Mouse (Mus musculus): ENCODE measurements at regions not wholly inside any gene's neighbourhood (a gene's known extent, or its start where the extent isn't known, plus 50 kb on each side); places are given as distances from the start of the nearest gene placed in this dataset.

GRCm38 (mm10) chr7:129941311-129942029, 349.8 kb downstream of the Wdr11 start:
- H3K27ac ChIP-seq (ENCODE audit: control insufficient read depth, insufficient read depth, low read depth, low read length), result no peak overlapping the region
- no peaks in the 10 kb centered on the region for H3K27me3 ChIP-seq (ENCODE audit: control insufficient read depth, insufficient read depth, low read length)
- H3K4me1 ChIP-seq (ENCODE audit: control insufficient read depth, insufficient read depth, low read length), result peaks cover 3% of the 10 kb centered on the region; the same call in 1 of the 2 replicates
- TF ChIP-seq POLR2A (IDR thresholded peaks at IDR 0.05; ENCODE audit: control insufficient read depth, low read depth, low read length) (no peak), CTCF (IDR thresholded peaks at IDR 0.05; ENCODE audit: control insufficient read depth, insufficient read depth, insufficient replicate concordance, low read depth, low read length) (no peak)
- no peaks in the 10 kb centered on the region for H3K36me3 ChIP-seq (ENCODE audit: control insufficient read depth, insufficient read depth, low read length)
- H3K4me3 ChIP-seq (ENCODE audit: control insufficient read depth, low read depth, low read length), result no peak overlapping the region

GRCm38 (mm10) chr7:129948613-129949110, 357.0 kb downstream of the Wdr11 start:
- Histone ChIP-seq H3K27me3 (ENCODE audit: control insufficient read depth, insufficient read depth, low read length) (no peaks in the 10 kb centered on the region), H3K4me3 (ENCODE audit: control insufficient read depth, low read depth, low read length) (no peak overlapping the region), H3K27ac (ENCODE audit: control insufficient read depth, insufficient read depth, low read depth, low read length) (no peak overlapping the region), H3K36me3 (ENCODE audit: control insufficient read depth, insufficient read depth, low read length) (no peaks in the 10 kb centered on the region), H3K4me1 (ENCODE audit: control insufficient read depth, insufficient read depth, low read length) (no peaks in the 10 kb centered on the region)
- TF ChIP-seq POLR2A (IDR thresholded peaks at IDR 0.05; ENCODE audit: control insufficient read depth, low read depth, low read length) (no peak), CTCF (IDR thresholded peaks at IDR 0.05; ENCODE audit: control insufficient read depth, insufficient read depth, insufficient replicate concordance, low read depth, low read length) (peak; percentile 58; the same call in 1 of the 2 replicates)

- H3K36me3 ChIP-seq (ENCODE audit: control insufficient read depth, insufficient read depth, low read length), result no peaks in the 10 kb centered on the region
- no peaks in the 10 kb centered on the region for H3K27me3 ChIP-seq (ENCODE audit: control insufficient read depth, insufficient read depth, low read length)
- no peak overlapping the region for H3K4me3 ChIP-seq (ENCODE audit: control insufficient read depth, low read depth, low read length)
- no peak overlapping the region for H3K27ac ChIP-seq (ENCODE audit: control insufficient read depth, insufficient read depth, low read depth, low read length)
- H3K4me1 ChIP-seq (ENCODE audit: control insufficient read depth, insufficient read depth, low read length), result no peaks in the 10 kb centered on the region
- no peak for TF ChIP-seq POLR2A (IDR thresholded peaks at IDR 0.05; ENCODE audit: control insufficient read depth, low read depth, low read length)
- no peak for TF ChIP-seq CTCF (IDR thresholded peaks at IDR 0.05; ENCODE audit: control insufficient read depth, insufficient read depth, insufficient replicate concordance, low read depth, low read length)
These were observed 358.8 kb downstream of the Wdr11 start for GRCm38 (mm10) chr7:129950456-129950855.

GRCm38 (mm10) chr7:129958379-129958778, 366.7 kb downstream of the Wdr11 start:
- TF ChIP-seq POLR2A (IDR thresholded peaks at IDR 0.05; ENCODE audit: control insufficient read depth, low read depth, low read length) (no peak), CTCF (IDR thresholded peaks at IDR 0.05; ENCODE audit: control insufficient read depth, insufficient read depth, insufficient replicate concordance, low read depth, low read length) (no peak)
- H3K36me3 ChIP-seq (ENCODE audit: control insufficient read depth, insufficient read depth, low read length), result no peaks in the 10 kb centered on the region

GRCm38 (mm10) chr7:129962575-129962974, 370.9 kb downstream of the Wdr11 start:
- H3K27me3 ChIP-seq (ENCODE audit: control insufficient read depth, insufficient read depth, low read length), result no peaks in the 10 kb centered on the region
- H3K27ac ChIP-seq (ENCODE audit: control insufficient read depth, insufficient read depth, low read depth, low read length), result no peak overlapping the region
- no peaks in the 10 kb centered on the region for H3K4me1 ChIP-seq (ENCODE audit: control insufficient read depth, insufficient read depth, low read length)
- no peak for TF ChIP-seq CTCF (IDR thresholded peaks at IDR 0.05; ENCODE audit: control insufficient read depth, insufficient read depth, insufficient replicate concordance, low read depth, low read length)
- no peak for TF ChIP-seq POLR2A (IDR thresholded peaks at IDR 0.05; ENCODE audit: control insufficient read depth, low read depth, low read length)
- H3K4me3 ChIP-seq (ENCODE audit: control insufficient read depth, low read depth, low read length), result no peak overlapping the region
- no peaks in the 10 kb centered on the region for H3K36me3 ChIP-seq (ENCODE audit: control insufficient read depth, insufficient read depth, low read length)

More at GRCm38 (mm10) chr7:129958379-129958778, 366.7 kb downstream of the Wdr11 start:
- Histone ChIP-seq H3K4me1 (ENCODE audit: control insufficient read depth, insufficient read depth, low read length) (no peaks in the 10 kb centered on the region), H3K4me3 (ENCODE audit: control insufficient read depth, low read depth, low read length) (no peak overlapping the region), H3K27me3 (ENCODE audit: control insufficient read depth, insufficient read depth, low read length) (no peaks in the 10 kb centered on the region), H3K27ac (ENCODE audit: control insufficient read depth, insufficient read depth, low read depth, low read length) (no peak overlapping the region)

- no peak overlapping the region for H3K27ac ChIP-seq (ENCODE audit: control insufficient read depth, insufficient read depth, low read depth, low read length)
- TF ChIP-seq POLR2A (IDR thresholded peaks at IDR 0.05; ENCODE audit: control insufficient read depth, low read depth, low read length), result no peak
- TF ChIP-seq CTCF (IDR thresholded peaks at IDR 0.05; ENCODE audit: control insufficient read depth, insufficient read depth, insufficient replicate concordance, low read depth, low read length), result no peak
- no peaks in the 10 kb centered on the region for H3K36me3 ChIP-seq (ENCODE audit: control insufficient read depth, insufficient read depth, low read length)
- H3K4me3 ChIP-seq (ENCODE audit: control insufficient read depth, low read depth, low read length), result no peak overlapping the region
- no peaks in the 10 kb centered on the region for H3K27me3 ChIP-seq (ENCODE audit: control insufficient read depth, insufficient read depth, low read length)
- H3K4me1 ChIP-seq (ENCODE audit: control insufficient read depth, insufficient read depth, low read length), result no peaks in the 10 kb centered on the region
These were observed 372.5 kb downstream of the Wdr11 start for GRCm38 (mm10) chr7:129964192-129964591.

GRCm38 (mm10) chr7:129965281-129966051, 373.8 kb downstream of the Wdr11 start:
- H3K27me3 ChIP-seq (ENCODE audit: control insufficient read depth, insufficient read depth, low read length), result no peaks in the 10 kb centered on the region
- no peak overlapping the region for H3K4me3 ChIP-seq (ENCODE audit: control insufficient read depth, low read depth, low read length)
- no peaks in the 10 kb centered on the region for H3K4me1 ChIP-seq (ENCODE audit: control insufficient read depth, insufficient read depth, low read length)
- H3K27ac ChIP-seq (ENCODE audit: control insufficient read depth, insufficient read depth, low read depth, low read length), result no peak overlapping the region
- TF ChIP-seq CTCF (IDR thresholded peaks at IDR 0.05; ENCODE audit: control insufficient read depth, insufficient read depth, insufficient replicate concordance, low read depth, low read length) (no peak), POLR2A (IDR thresholded peaks at IDR 0.05; ENCODE audit: control insufficient read depth, low read depth, low read length) (no peak)
- no peaks in the 10 kb centered on the region for H3K36me3 ChIP-seq (ENCODE audit: control insufficient read depth, insufficient read depth, low read length)
